Comparison of ENCODE assay signal across 36 mouse cellular contexts in genomic region chr2:112286062-112286461, GRCm38 (mm10). TPM values are rescaled to one million over a fixed set of nuclear protein-coding genes. Genes with fewer than 3 reads are reported as not detected.
"Had no signal": no experiment of that assay in that cellular context is flagged by ENCODE, and none has a peak within 500 bp of the region (broad histone marks: within the 10 kb centered on the region; RNA-seq: fewer than 3 reads in every experiment).

No protein-coding gene starts in this region.

RNA-seq across cellular contexts. Expression of gene Gm21985, which starts 19.9 kb away (rescaled TPM):
- total RNA-seq: liver, adult 2 months had no signal
- polyA plus RNA-seq: limb, embryonic 10.5 days; limb, embryonic 12.5 days; limb, embryonic 13.5 days; limb, embryonic 15.5 days; liver, adult 2 months; liver, embryonic 11.5 days; liver, embryonic 12.5 days; liver, embryonic 13.5 days; liver, embryonic 14.5 days; liver, embryonic 15.5 days; liver, embryonic 16.5 days; liver, postnatal 0 days; lung, adult 2 months; lung, embryonic 14.5 days; lung, embryonic 15.5 days; lung, embryonic 16.5 days; lung, postnatal 0 days; midbrain, embryonic 11.5 days; midbrain, embryonic 12.5 days; midbrain, embryonic 13.5 days; midbrain, embryonic 14.5 days; midbrain, embryonic 15.5 days; midbrain, postnatal 0 days; myocyte; neural tube, embryonic 11.5 days; neural tube, embryonic 12.5 days had no signal

RNA-seq across cellular contexts. Expression of gene Nutm1, which starts 27.0 kb away (rescaled TPM):
- total RNA-seq: left cerebral cortex, postnatal 10 days; left cerebral cortex, postnatal 14 days; left cerebral cortex, postnatal 4 days; liver, adult 2 months; megakaryocyte progenitor cell, adult 5-6 weeks; megakaryocyte, adult 5-6 weeks; midbrain, postnatal 0 days; monocyte, adult 5-6 weeks had no signal
- polyA plus RNA-seq: limb, embryonic 11.5 days; limb, embryonic 13.5 days; limb, embryonic 14.5 days; limb, embryonic 15.5 days; liver, adult 2 months; liver, embryonic 11.5 days; liver, embryonic 12.5 days; liver, embryonic 13.5 days; liver, embryonic 14.5 days; liver, embryonic 16.5 days; lung, adult 2 months; lung, embryonic 15.5 days; lung, embryonic 16.5 days; macrophage; midbrain, embryonic 11.5 days; midbrain, embryonic 12.5 days; midbrain, embryonic 13.5 days; midbrain, embryonic 15.5 days; midbrain, embryonic 16.5 days; myocyte; neural tube, embryonic 11.5 days; neural tube, embryonic 12.5 days had no signal
